In the genomic region with DNA sequence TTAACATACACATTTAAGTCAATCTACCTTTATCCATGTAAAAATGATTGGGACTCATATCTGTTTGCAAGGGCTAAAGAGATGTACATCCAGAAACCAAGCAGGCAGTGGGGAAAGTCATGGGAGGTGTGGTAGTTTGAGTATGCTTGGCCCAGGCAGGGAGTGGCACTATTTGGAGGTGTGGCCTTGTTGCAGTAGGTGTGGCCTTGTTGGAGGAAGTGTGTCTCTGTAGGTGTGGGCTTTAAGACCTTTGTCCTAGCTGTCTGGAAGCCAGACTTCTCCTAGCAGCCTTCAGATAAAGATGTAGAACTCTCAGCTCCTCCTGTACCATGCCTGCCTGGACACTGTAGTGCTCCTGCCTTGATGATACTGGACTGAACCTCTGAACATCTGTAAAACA, we compare ENCODE assay signal across 23 mouse cellular contexts.
"Had no signal": no experiment of that assay in that cellular context is flagged by ENCODE, and none has a peak within 500 bp of the region (broad histone marks: within the 10 kb centered on the region; RNA-seq: fewer than 3 reads in every experiment).

No protein-coding gene starts in this region.

- H3K4me3 ChIP-seq: heart, embryonic 10.5 days; heart, embryonic 12.5 days; hindbrain, embryonic 10.5 days; hindbrain, embryonic 13.5 days; hindbrain, embryonic 15.5 days; layer of hippocampus, adult 2 months; left cerebral cortex, adult 2 months; limb, embryonic 10.5 days; limb, embryonic 12.5 days; liver, embryonic 13.5 days; liver, embryonic 15.5 days had no signal

- H3K9ac ChIP-seq: forebrain, postnatal 0 days; heart, embryonic 12.5 days; hindbrain, embryonic 13.5 days; hindbrain, embryonic 15.5 days; limb, embryonic 12.5 days; liver, embryonic 13.5 days; liver, embryonic 15.5 days had no signal

- ATAC-seq: forebrain, postnatal 0 days; inflammation-experienced regulatory T-cells, adult 6 months had no signal

- H3K4me1 ChIP-seq: heart, embryonic 10.5 days; heart, embryonic 12.5 days; hindbrain, embryonic 13.5 days; hindbrain, embryonic 15.5 days; liver, embryonic 13.5 days; liver, embryonic 15.5 days had no signal

- H3K9me3 ChIP-seq: heart, embryonic 10.5 days; heart, embryonic 12.5 days; hindbrain, embryonic 10.5 days; hindbrain, embryonic 13.5 days; hindbrain, embryonic 15.5 days; limb, embryonic 10.5 days; limb, embryonic 12.5 days; liver, embryonic 13.5 days; liver, embryonic 15.5 days had no signal

- H3K36me3 ChIP-seq: heart, embryonic 10.5 days; heart, embryonic 12.5 days; hindbrain, embryonic 10.5 days; hindbrain, embryonic 13.5 days; hindbrain, embryonic 15.5 days; limb, embryonic 10.5 days; limb, embryonic 12.5 days; liver, embryonic 13.5 days; liver, embryonic 15.5 days had no signal

- H3K27me3 ChIP-seq: heart, embryonic 12.5 days; hindbrain, embryonic 13.5 days; hindbrain, embryonic 15.5 days; limb, embryonic 12.5 days; liver, embryonic 13.5 days; liver, embryonic 15.5 days had no signal

- H3K4me2 ChIP-seq: heart, embryonic 12.5 days; hindbrain, embryonic 13.5 days; hindbrain, embryonic 15.5 days; limb, embryonic 12.5 days; liver, embryonic 11.5 days; liver, embryonic 13.5 days; liver, embryonic 15.5 days had no signal

- DNase-seq: forebrain, postnatal 0 days; gastrocnemius, postnatal 14 days; heart, adult 18-20 months; heart, postnatal 10 days; heart, postnatal 4 days; kidney, adult 11 months; kidney, adult 8-10 months; kidney, postnatal 14 days; liver; liver, embryonic 13.5 days had no signal

- H3K27ac ChIP-seq: heart, embryonic 10.5 days; hindbrain, embryonic 10.5 days; hindbrain, embryonic 13.5 days; hindbrain, embryonic 15.5 days; kidney, postnatal 0 days; layer of hippocampus, adult 2 months; left cerebral cortex, adult 2 months; limb, embryonic 10.5 days; limb, embryonic 12.5 days; liver, embryonic 13.5 days; liver, embryonic 15.5 days had no signal
